Mouse (Mus musculus) frontal cortex, adult (tissue): ENCODE measurements around the gene Pde6h.
A peak's percentile ranks its signal among the peaks of the same experiment; 100 is the strongest.
"Not testable (repeated sequence)": the region's sequence is repeated elsewhere in the genome, so short reads cannot be mapped to it uniquely, and the experiment has no call there.

Source experiments
- ATAC-seq: cut with Nextera tagmentation; 2 replicates; pipeline ENCODE4 v1.9.2; 2017; ENCODE audit warnings: mild to moderate bottlenecking, moderate library complexity, mixed read lengths; ENCODE audit not compliant: low TSS enrichment

The Pde6h gene

DNA sequence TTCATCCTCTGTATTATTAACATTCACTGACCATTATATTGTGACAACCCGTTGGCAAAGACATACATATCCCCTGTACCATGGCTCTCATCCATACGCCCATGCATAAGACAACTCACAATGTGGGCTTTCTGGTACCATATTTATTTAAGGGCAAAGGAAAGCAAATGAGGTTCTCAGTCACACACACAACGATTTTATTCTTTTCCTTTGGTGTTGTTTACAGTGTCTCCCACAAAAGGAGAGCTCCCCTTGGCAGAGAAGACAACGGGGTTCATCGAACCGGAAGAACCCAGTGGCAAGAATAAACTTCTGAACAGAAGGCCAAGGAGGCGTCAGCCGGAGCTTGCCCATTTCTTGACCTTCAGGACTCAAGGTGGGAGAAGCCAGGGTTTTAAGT lies at the start of gene Pde6h:
TSS of gene Pde6h (plus strand) at position 301 of the 400 bp plus-strand sequence.
- no peak for ATAC-seq

GRCm38 (mm10) chr6:136874599-136874998 lies 49.0 kb upstream of the Pde6h start:
- ATAC-seq: peak; percentile 60

DNA sequence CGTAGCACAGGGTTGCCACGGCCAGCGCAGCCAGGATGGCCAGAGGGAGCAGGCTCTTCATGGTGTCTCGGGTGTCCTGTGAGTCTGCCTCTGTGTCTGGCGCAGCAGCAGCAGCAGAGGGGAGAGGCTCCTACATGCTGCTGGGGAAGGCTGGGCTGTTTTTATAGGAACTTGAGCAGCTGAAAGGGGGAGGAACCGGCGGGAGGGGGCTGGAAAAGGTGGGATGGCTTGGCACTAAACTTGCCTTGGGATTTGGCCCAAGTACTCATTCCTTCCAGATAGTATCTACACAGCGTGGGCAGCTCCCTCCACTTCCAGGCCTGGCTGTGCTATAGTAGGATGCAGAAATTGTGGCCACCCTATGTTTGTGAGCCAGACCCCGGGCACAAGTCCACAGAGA lies 48.0 kb upstream of the Pde6h start, which contains the start of gene Mgp:
TSS of gene Mgp (minus strand) at position 154 of the 400 bp plus-strand sequence.
- peak; percentile 94 for ATAC-seq

DNA sequence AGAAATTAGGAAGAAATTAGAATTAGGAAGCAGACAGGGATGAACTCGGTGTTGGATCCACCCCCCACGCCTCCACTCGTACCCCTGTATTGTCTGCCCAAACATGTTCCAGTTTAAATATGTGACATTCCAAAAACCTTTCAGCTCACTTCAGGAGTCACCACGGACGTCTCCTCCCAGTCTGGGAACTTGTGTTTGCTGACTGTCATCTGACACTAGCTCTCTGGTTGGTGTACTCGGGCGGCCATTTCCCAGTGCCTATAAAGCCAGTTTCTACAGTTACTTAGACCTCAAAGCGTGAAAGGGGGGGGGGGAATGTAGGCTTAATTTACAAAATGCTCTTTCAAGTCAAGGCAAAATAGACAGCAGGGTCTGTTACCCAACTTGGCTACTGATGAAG lies 42.0 kb upstream of the Pde6h start:
- no peak for ATAC-seq

GRCm38 (mm10) chr6:136883431-136883915 lies 40.2 kb upstream of the Pde6h start:
- no peak for ATAC-seq

DNA sequence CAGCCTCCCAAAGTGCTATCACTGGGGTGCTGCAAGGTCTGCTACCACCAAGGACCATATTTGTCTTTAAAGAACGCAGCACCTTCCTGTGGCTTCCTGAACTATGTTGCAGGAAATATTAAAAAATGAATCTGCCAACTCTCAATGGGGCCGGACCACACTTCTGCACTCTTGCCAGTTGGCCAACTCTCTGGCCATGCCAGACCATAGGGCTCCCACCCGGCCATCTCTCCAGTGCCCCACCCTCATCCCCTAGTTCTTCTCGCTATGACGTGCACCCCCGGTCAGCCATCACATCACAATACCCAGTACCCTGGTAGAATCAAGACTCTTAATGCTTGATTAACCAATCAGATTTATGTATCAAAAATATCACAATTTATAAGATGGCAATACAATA lies 39.7 kb upstream of the Pde6h start:
- no peak for ATAC-seq

DNA sequence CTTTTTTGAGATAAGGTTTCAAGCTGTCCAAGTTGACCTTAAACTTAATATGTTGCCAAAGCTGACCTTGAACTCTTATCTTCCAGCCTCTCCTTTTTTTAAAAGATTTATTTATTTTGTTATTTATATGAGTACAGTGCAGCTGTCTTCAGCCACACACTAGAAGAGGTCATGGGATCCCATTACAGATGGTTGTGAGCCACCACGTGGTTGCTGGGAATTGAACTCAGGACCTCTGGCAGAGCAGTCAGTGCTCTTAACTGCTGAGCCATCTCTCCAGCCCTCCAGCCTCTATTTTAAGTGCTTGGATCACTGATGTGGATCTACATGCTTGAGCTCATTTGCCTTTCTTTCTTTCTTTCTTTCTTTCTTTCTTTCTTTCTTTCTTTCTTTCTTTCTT lies 38.9 kb upstream of the Pde6h start:
- ATAC-seq: not testable (repeated sequence)

DNA sequence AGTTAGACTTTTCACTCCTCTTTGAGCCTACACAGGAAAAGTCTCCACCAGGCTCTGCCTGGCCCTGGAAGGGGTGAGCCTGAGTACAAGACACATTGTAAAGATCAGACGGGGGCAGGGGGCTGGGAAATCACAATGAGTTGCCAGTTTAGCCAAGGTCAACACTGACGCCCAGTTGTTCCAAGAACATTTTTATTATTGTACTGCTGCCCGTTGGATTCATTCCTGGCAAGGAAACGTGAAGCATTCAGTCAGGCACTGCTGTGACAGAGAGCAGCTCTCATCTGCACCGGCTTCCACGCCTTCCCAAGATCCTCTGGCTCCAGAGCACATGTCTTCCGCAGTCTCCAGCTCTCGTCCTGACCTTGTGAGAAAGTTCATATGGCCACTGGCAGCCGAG lies 35.8 kb upstream of the Pde6h start:
- no peak for ATAC-seq

GRCm38 (mm10) chr6:136889067-136889466 lies 34.6 kb upstream of the Pde6h start:
- no peak for ATAC-seq

GRCm38 (mm10) chr6:136889554-136889953 lies 34.1 kb upstream of the Pde6h start:
- peak; percentile 85 for ATAC-seq

GRCm38 (mm10) chr6:136892002-136892401 lies 31.6 kb upstream of the Pde6h start:
- no peak for ATAC-seq

DNA sequence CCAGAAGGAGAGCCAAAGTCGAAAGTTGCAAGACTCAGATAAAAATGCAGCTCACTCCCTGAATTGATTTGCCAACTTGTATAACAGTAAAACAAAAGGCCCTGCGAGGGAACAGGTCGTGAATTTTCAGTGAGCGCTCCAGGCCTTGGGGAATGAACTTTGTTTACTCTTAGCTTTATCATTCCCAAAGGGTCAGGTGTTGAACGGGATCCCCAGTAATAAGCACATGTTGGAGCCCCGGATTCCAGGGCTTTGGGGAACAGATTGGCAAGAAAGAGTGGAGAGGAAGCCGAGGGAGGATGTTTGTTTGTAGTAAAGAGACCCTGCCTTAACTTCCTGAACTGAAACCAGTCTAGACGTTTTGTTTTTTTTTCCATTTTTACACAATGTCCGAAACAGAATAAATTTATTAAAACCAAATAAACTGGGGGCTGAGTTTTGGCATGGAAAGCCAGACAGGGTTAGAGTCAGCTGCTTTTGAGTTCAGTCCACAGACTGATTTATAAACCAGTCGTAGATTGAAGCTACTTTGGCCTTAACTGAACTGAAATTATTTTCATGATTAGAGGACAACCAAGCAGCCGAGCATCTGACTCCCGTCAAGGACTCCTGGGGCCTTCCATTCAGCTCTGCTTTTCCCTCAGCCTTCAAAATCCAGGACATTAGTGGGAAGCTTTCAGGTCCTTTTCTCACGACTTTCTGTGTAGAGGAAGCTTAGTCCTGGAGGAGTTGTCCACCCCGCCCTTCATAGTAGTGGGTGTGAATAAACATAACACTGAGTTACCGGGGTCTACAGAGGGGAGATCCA lies 28.9 kb upstream of the Pde6h start:
- ATAC-seq: no peak

GRCm38 (mm10) chr6:136897789-136898188 lies 25.8 kb upstream of the Pde6h start:
- no peak for ATAC-seq

DNA sequence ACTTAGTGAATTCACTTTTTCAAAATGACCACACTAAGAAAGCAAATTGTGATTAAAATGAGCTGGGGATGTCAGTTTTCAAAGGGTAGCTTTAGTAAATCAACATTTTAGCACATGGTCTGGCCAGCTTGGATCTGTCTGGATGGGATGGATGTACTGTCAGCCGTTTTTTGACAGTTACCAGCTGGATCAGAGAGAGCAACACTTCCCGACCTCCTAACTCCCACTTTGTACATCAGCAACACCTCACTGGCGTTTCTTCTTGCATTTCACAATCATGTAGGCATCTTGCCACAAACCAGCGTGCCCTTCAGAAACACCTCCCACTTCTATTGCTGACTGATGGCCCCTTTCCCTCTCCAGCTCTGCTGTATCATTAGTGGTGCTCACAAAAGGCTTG lies 25.4 kb upstream of the Pde6h start:
- no peak for ATAC-seq

- ATAC-seq: no peak
Observed at GRCm38 (mm10) chr6:136898954-136899353, 24.7 kb upstream of the Pde6h start.

DNA sequence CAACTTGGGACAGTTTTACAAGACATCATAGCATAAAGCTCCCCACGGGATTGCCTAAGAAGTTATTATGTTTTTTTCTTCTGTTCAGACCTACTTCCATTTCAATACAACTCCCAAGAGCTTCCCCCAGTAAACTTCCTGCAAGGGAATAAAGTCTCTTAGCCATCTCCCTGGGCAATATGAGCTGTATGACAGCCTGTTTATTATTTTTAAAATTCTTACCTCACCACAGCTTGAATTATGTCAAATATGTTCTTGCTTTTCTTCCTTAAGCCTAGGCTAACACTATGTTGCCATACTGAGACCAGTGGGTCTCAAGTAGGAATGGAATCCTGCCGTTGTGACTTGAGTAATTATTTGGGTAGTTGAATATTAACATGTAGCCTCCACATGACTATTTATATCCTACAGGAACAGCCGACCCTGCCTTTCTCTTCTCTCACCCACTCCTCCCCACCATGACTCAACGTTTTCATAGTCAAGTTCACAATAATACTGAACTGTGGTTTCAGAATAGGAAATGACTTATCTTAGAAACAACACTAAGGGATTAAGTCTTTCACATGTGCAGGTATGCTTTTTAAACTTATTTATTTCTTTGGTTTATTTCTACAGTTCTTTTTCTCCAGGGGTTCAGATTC lies 23.1 kb upstream of the Pde6h start:
- ATAC-seq: no peak

DNA sequence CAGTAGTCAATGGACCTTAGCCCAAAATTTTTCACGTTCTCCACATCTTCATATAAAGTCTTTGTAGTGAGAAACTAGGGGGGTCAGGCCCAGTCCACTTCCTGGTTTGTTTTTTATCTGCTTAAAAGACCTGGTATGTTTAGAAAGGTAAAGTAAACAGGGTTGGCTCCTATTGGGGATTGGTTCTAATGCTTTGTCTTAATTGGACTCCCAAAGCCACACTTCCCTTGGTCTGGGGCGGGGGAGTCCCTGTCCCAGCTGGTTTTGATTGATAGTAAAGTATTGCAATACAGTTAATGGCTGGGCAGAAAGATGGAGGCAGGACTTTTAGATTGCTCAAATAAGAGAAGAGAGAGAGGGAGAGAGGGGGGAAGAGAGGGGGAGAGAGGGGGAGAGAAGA lies 22.6 kb upstream of the Pde6h start:
- no peak for ATAC-seq

DNA sequence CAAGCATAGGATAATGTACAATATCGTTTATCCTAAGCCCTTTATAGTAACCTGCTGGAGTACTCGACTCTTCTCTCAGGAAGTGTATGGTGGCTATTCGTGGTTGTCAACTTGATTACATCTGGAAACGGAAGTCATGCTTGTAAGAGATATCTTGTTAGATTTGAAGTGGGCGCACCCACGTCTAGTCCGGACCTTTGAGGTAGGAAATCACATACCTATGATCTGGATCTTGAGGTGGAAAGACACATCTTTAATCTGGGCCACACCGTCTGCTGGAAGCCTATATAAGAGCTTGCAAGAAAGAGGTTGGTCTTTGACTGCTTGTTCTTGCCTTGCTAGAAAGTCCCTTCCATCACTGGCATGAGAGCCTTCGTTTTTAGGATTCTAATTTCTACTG lies 21.1 kb upstream of the Pde6h start:
- ATAC-seq: no peak

GRCm38 (mm10) chr6:136903885-136904470 lies 19.7 kb upstream of the Pde6h start:
- ATAC-seq: no peak

- ATAC-seq: peak; percentile 56
Observed at GRCm38 (mm10) chr6:136906283-136906936, 17.2 kb upstream of the Pde6h start.

DNA sequence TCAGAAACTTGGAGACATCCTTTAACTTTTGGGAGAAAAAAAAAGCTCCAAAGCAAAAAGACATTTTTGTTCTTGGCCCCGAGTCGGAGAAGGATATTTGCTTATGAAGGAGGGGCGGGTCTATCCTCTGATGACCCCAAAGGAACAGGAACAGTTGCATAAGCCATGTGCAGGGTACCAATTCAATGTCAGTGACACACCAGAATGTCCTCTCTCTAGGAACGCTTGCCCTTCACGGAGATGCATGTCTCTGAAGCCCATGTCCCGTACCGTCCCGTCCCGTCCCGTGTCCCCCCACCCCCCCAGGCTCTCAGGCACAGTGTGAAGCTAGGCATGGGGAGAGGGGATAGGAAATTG lies 16.7 kb upstream of the Pde6h start:
- ATAC-seq: peak; percentile 58; the same call in 1 of the 2 replicates

DNA sequence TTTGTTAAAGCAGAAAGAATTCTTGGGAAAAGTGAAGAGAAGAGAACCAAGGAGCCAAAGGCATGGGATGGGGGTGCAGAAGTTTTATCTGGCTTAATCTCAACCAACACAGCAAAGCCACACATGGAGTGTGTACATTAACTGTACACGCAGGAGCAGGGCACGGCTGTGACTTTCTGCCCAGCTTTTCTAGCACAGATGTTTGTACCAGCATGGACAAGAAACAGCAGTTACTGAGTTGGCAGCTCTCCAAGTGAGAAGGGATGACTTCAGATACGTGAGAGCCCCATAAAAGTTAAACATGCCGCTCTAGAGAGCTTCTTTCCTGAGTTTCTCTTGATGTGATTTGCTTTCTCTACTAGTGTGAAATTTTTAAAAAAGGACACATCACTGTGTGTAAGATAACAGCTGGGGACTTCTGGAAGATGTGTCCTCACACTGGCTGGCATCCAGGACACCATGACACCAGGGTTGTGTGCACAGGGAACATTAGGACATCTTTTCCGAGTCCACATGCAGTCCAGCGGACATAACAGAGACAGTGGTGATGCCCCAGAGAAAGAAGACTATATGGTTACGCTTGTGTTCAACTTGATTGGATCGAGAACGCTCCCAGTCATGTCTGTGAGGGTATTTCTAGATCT lies 13.3 kb upstream of the Pde6h start:
- ATAC-seq: no peak
